Mouse (Mus musculus) bone marrow, adult 2 months (tissue): ENCODE measurements around the gene Fbxo46. TPM values are rescaled to one million over a fixed set of nuclear protein-coding genes. Genes with fewer than 3 reads are reported as not detected.
"Not testable (repeated sequence)": the region's sequence is repeated elsewhere in the genome, so short reads cannot be mapped to it uniquely, and the experiment has no call there.

Experiments used
- H3K27ac ChIP-seq: fragments of 200-500 bp; 2 replicates; pipeline ENCODE4 v1.5.1; 2012; ENCODE audit warnings: low read depth, mild to moderate bottlenecking, control low read depth, inconsistent platforms, low read length; ENCODE audit not compliant: control insufficient read depth, poor library complexity, insufficient read depth
- H3K4me1 ChIP-seq: fragments of 200-500 bp; 2 replicates; pipeline ENCODE4 v1.6.1; 2011; ENCODE audit warnings: low read length; ENCODE audit not compliant: control insufficient read depth, insufficient read depth
- H3K4me3 ChIP-seq: fragments of 200-500 bp; replicated peaks from 2 replicates; pipeline ENCODE3; 2011; ENCODE audit warnings: mild to moderate bottlenecking, low read depth, low read length, control low read depth; ENCODE audit not compliant: control insufficient read depth
- CTCF ChIP-seq: fragments of 200-500 bp; IDR thresholded peaks from 2 replicates; pipeline ENCODE4 v1.5.1; 2011; ENCODE audit warnings: low read length, control low read depth; ENCODE audit not compliant: control insufficient read depth, insufficient read depth
- POLR2A ChIP-seq: fragments of 200-500 bp; IDR thresholded peaks from 2 replicates; pipeline ENCODE4 v1.6.1; 2011; ENCODE audit warnings: low read depth, mild to moderate bottlenecking, control low read depth, low read length, borderline replicate concordance; ENCODE audit not compliant: control insufficient read depth
- WGBS: fragments of 180-500 bp; shearing (Covaris S2); methylation state at CpG from one replicate; pipeline ENCODE4 v1.1.7; 2018; 5-methylcytosine and 5-hydroxymethylcytosine counted together
- polyA plus RNA-seq: library from polyadenylated mRNA; stranded (reverse); fragments of >200 nt; gene quantifications from 2 replicates; pipeline ENCODE4 v1.2.4, GENCODE M21; 2011; ENCODE audit warnings: low replicate concordance; ENCODE audit not compliant: missing spikeins, insufficient read depth, insufficient read length

Gene Fbxo46
- polyA plus RNA-seq, 1 experiment = 4.8 TPM

DNA sequence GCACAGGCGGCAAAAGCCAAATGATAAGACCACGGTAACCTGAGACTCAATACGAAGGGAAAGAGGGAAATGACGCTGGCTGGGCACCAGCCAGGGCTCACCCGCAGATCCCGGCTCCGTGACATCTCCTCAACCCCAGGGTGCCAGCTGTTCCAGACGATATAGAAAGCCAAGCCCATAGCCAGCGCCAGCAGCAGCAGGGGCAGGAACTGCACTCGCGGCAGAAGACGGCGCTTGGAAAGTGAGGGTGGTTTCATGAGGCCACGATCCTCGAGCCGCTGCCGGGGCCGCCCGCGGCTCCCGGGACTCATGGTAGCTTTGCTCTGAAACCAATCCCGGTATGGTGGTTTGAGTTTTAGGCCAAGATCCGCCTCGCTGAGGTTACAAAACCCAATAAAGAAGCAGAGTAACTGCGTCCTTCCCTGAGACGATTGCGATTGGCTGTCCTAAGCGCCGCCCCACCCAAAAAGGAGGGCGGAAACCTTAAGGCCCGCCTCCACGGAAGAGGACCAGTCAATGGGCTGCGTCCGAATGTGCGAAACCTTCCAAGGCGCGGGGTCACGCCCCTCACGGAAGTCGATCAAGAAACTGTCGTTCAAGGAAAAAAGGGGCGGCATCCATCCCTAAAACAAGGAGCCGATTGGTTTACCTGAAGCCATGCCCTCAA is 29.3 kb downstream of the Fbxo46 start, which contains the start of gene Qpctl:
TSS of gene Qpctl (minus strand) at position 417 of the 667 bp plus-strand sequence.
- H3K4me3 ChIP-seq = peak within 1 kb of the TSS; percentile 88
- peak within 1 kb of the TSS; percentile 81 for H3K27ac ChIP-seq
- WGBS = under 1% methylated on average over 43 of the region's 43 CpGs
- TF ChIP-seq CTCF (no peak), POLR2A (peak; percentile 60; the same call in 1 of the 2 replicates)
- no peaks in the 10 kb centered on the region for H3K4me1 ChIP-seq

DNA sequence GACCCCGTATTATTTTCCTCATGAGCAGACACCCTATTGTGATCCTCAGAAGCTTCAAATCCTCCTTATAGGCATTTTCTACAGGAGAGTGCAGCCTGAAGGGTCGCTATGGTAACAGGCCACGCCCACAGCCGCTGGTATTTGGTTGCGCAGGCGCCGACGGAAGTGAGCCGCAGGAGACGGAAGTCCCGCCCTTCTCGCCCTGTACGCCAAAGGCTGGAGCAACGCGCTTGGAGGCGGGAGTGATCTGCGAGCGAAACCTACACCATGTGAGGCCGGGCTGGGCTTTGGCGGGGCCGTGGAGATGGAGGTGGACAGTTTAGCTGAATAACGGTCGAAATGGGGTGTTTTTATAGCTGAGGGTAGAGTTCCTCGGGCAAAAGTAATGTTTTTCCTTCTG is 30.0 kb downstream of the Fbxo46 start, which contains the start of gene Snrpd2:
TSS of gene Snrpd2 (plus strand) at position 97 of the 400 bp plus-strand sequence.
- Histone ChIP-seq H3K27ac (peak within 1 kb of the TSS; percentile 81), H3K4me1 (no peaks in the 10 kb centered on the region), H3K4me3 (peak within 1 kb of the TSS; percentile 88)
- under 1% methylated on average over 24 of the region's 24 CpGs for WGBS
- TF ChIP-seq POLR2A (peak; percentile 70; the same call in 1 of the 2 replicates), CTCF (no peak)

DNA sequence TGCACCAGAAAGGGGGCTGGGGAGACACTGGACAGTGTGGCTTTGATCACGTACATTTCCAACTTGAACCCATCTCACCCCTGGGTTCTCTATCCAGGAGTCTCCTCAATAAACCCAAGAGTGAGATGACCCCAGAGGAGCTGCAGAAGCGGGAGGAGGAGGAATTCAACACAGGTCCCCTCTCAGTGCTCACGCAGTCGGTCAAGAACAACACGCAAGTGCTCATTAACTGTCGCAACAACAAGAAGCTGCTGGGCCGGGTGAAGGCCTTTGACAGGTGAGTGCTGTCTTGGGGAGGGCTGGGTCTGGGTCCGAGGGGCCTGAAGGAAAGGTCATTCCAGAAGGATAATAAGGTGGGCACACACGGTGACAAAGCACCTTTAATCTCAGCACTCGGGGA is 31.5 kb downstream of the Fbxo46 start:
- H3K4me1 ChIP-seq, H3K27ac ChIP-seq, H3K4me3 ChIP-seq: not testable (repeated sequence)
- WGBS = 88% methylated on average over 10 of the region's 10 CpGs

DNA sequence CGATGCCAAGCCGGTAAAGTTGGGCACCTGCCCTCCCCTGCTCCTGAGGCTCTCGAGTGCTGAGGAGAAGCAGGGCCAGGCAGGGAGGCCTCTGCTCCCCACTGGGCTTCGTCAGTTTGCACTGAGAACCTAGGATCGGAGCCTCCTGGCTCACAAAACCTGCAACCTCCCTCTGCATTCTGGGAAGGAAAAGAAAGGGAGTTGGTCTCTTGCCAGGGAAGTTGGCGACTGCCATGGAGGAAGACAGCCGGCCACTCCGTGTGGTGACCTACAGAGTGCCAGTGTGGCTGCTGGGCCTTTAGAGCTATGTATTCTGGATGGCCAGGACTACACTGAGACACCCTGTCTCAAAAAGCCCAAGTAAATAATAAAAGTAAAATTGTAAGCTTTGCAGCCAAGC is 35.1 kb downstream of the Fbxo46 start:
- Histone ChIP-seq H3K4me1 (no peaks in the 10 kb centered on the region), H3K4me3 (no peak overlapping the region), H3K27ac (no peak overlapping the region)
- TF ChIP-seq POLR2A (no peak), CTCF (no peak)
- WGBS = 88% methylated on average over 8 of the region's 8 CpGs

DNA sequence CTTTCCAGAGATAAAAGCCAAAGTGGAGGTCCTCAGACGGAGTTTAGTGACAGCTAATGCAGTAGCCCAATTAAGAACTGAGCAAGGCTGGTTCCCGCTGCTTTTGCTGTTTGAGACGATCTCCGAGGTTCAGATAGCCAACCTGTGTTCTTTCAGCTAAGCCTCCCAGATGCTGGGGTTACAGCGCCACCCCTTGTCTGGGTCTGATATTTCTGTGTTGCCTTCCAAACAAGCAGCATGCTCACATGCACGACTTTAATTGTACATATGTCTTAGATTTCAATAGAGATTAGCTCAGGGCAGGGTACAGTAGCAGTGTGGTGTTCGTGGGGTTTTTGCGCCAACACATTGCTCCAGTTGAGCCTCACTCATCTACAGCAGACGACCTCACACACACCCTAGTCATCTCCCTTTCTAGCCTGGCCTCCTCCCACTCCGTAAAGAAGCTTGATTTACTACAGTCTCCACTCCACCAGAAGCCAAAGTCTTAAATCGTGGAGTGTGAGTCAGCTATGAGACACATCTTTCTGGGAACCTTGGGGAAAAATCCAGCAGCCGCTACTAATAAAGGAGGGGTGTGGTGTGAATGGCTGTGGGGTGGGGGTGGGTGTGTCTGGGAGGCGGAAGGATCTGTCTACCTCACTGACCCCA is 36.3 kb downstream of the Fbxo46 start:
- H3K4me3 ChIP-seq = no peak overlapping the region
- H3K27ac ChIP-seq = no peak overlapping the region
- no peaks in the 10 kb centered on the region for H3K4me1 ChIP-seq
- WGBS = 69% methylated on average over 13 of the region's 13 CpGs
- no peak for TF ChIP-seq POLR2A
- TF ChIP-seq CTCF = no peak

DNA sequence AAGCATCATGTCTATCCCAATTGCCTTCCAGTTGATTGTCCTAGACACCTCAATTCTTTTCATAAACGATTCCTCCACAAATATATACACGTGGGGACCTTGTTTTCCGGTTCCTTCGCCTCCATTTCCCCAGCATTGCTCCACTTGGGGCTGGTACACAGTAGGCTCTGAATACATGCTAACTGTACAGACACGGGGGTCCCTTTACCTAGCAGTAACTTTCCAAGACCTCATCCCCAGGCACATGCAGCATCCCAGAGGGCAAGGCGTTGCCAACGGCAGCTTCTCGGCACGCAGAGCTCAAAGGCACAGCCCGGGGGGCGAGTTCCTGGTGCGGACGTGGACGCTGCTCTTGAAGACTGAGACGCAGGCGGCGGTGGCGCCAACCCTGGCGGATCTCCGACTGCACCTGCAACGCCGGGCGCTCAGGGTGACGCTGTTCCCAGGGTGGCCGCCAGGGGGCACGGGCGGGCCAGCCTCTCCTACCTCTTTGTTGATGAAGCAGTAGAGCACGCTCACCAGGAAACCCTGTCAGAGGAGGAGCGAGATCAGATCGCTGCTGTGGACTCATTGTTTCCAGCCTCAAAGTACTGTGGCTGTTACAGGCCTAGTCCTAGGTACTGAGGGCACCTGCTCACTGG is 37.6 kb downstream of the Fbxo46 start:
- TF ChIP-seq POLR2A (peak; percentile 34; the same call in 1 of the 2 replicates), CTCF (peak; percentile 89)
- Histone ChIP-seq H3K4me1 (no peaks in the 10 kb centered on the region), H3K27ac (no peak overlapping the region), H3K4me3 (no peak overlapping the region)
- 3% methylated on average over 30 of the region's 30 CpGs for WGBS

DNA sequence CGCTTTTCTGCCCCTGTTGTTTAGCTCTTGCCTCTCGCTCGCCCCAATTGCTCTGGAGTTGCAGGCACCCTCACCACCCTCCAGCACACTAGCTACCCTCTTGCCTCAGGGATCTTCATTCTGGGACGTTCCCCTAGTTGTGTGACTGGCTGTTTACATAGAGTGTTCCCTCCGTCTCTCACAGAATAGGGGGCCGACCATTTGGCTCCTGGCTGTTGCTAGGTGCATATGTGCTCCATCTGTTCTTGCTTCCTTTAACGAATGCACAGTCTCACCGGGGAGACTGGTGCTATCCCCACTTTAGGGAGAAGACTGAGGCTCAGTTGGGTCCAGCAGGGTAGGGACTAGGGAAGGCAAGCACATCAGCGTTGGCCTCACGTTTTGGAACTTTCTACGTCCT is 38.9 kb downstream of the Fbxo46 start:
- no peak for TF ChIP-seq POLR2A
- TF ChIP-seq CTCF = no peak
- Histone ChIP-seq H3K4me1 (no peaks in the 10 kb centered on the region), H3K4me3 (no peak overlapping the region), H3K27ac (no peak overlapping the region)
- 77% methylated on average over 11 of the region's 11 CpGs for WGBS

DNA sequence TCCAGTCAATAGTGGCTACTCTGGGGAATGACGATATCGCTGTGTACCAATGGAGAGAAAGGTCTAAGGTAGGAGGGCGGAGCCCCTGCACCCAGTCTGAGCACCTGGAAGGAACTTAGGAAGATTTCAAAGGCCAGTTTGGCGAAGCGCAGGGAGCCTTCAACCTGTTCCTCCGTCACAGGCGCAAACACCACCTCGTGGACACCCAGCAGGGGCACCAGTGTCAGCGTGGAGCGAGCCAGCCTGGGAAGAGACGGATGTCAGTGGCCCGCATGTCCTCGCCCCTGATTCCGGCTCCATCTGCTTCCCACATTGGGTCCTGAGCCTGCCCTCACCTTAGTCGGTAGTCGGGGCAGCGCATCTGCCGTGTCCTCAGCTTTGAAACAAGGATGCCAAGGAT is 39.8 kb downstream of the Fbxo46 start:
- H3K4me3 ChIP-seq = no peak overlapping the region
- TF ChIP-seq POLR2A = no peak
- no peak for TF ChIP-seq CTCF
- 27% methylated on average over 18 of the region's 18 CpGs for WGBS
- H3K27ac ChIP-seq = no peak overlapping the region
- no peaks in the 10 kb centered on the region for H3K4me1 ChIP-seq
